Mouse (Mus musculus) embryonic stem cell, embryonic (primary cell): ENCODE measurements at regions not wholly inside any gene's neighbourhood (a gene's known extent, or its start where the extent isn't known, plus 50 kb on each side); places are given as distances from the start of the nearest gene placed in this dataset.
"Not testable (repeated sequence)": the region's sequence is repeated elsewhere in the genome, so short reads cannot be mapped to it uniquely, and the experiment has no call there.

Experiments
- CTCF ChIA-PET, 4 experiments: fragments of 300-600 bp in 2 of 4; fragments of 350-600 bp in 2 of 4; sonication (Branson Sonifier 250); formaldehyde crosslinking; loops; one replicate each; lab custom pipeline; 2022; ENCODE audit warnings: inconsistent platforms in 2 of 4; lab: Charles Lee
- POLR2A ChIA-PET, 4 experiments: fragments of 300-600 bp in 2 of 4; fragments of 350-600 bp in 2 of 4; sonication (Branson Sonifier 250); formaldehyde crosslinking; loops; one replicate each; lab custom pipeline; 2022; ENCODE audit warnings: antibody characterized with exemption in 4 of 4, inconsistent platforms in 1 of 4; lab: Charles Lee

GRCm38 (mm10) chr5:82733707-82734106, 621.3 kb downstream of the Tecrl start:
- POLR2A ChIA-PET: no interaction called here
- CTCF ChIA-PET: interaction anchor here in 1 of 4 experiments (0.6 kb wide), 1 partner anchor 57 kb away, joined by 4 read pairs; no protein-coding TSS in a partner anchor

GRCm38 (mm10) chr5:82728240-82728639, 626.8 kb downstream of the Tecrl start:
- POLR2A ChIA-PET: no interaction called here
- CTCF ChIA-PET: no interaction called here

GRCm38 (mm10) chr5:82727250-82728003, 627.6 kb downstream of the Tecrl start:
- POLR2A ChIA-PET: no interaction called here

GRCm38 (mm10) chr5:82715705-82716104, 639.3 kb downstream of the Tecrl start:
- POLR2A ChIA-PET: no interaction called here
- CTCF ChIA-PET: no interaction called here

More at GRCm38 (mm10) chr5:82727250-82728003, 627.6 kb downstream of the Tecrl start:
- CTCF ChIA-PET: no interaction called here

GRCm38 (mm10) chr5:82699666-82700065, 655.3 kb downstream of the Tecrl start:
- ChIA-PET CTCF (interaction anchor here in 1 of 4 experiments (0.6 kb wide), 1 partner anchor 479 kb away, joined by 3 read pairs; no protein-coding TSS in a partner anchor), POLR2A (interaction anchor here in 1 of 4 experiments (0.6 kb wide), 1 partner anchor 87 kb away, joined by 3 read pairs; no protein-coding TSS in a partner anchor)

- ChIA-PET POLR2A (interaction anchor here in 1 of 4 experiments (0.6 kb wide), 1 partner anchor 86 kb away, joined by 3 read pairs; no protein-coding TSS in a partner anchor), CTCF (interaction anchor here in 1 of 4 experiments (0.8 kb wide), 1 partner anchor 15 kb away, joined by 3 read pairs; no protein-coding TSS in a partner anchor)
Measured at GRCm38 (mm10) chr5:82698942-82699341, 656.1 kb downstream of the Tecrl start.

GRCm38 (mm10) chr5:82683437-82683836, 671.6 kb downstream of the Tecrl start:
- CTCF ChIA-PET: no interaction called here
- POLR2A ChIA-PET: no interaction called here

- CTCF ChIA-PET: no interaction called here
- POLR2A ChIA-PET: no interaction called here
Measured at GRCm38 (mm10) chr5:82664121-82664520, 690.9 kb downstream of the Tecrl start.

GRCm38 (mm10) chr5:82653637-82654036, 701.4 kb downstream of the Tecrl start:
- POLR2A ChIA-PET, CTCF ChIA-PET: not testable (repeated sequence)

GRCm38 (mm10) chr5:82620056-82620455, 734.9 kb downstream of the Tecrl start:
- ChIA-PET POLR2A (no interaction called here), CTCF (no interaction called here)
